Mouse (Mus musculus) forebrain, embryonic 14.5 days (tissue): ENCODE results near the gene Phf12. TPM values are rescaled to one million over a fixed set of nuclear protein-coding genes. Genes with fewer than 3 reads are reported as not detected.
A peak's percentile ranks its signal among the peaks of the same experiment; 100 is the strongest.

Source experiments
- ATAC-seq: fragments of 200-750 bp; cut with Nextera tagmentation; 2 replicates; pipeline ENCODE4 v1.8.0; 2017; ENCODE audit warnings: mild to moderate bottlenecking, moderate library complexity
- DNase-seq: peaks from one replicate; pipeline ENCODE4 v3.0.0-alpha.2; 2015; ENCODE audit warnings: low spot score
- H3K27ac ChIP-seq: fragments of 300-500 bp; sonication (generic); 2 replicates; pipeline ENCODE4 v1.5.1; 2014; ENCODE audit warnings: low read depth, mild to moderate bottlenecking, control low read depth, low read length, moderate library complexity
- H3K27me3 ChIP-seq: fragments of 300-500 bp; sonication (generic); replicated peaks from 2 replicates; pipeline ENCODE4 v1.6.1; 2014; ENCODE audit warnings: low read length, control low read depth, mixed read lengths; ENCODE audit not compliant: control insufficient read depth, insufficient read depth
- H3K36me3 ChIP-seq: fragments of 300-500 bp; sonication (generic); 2 replicates; pipeline ENCODE4 v1.6.1; 2014; ENCODE audit warnings: low read length, control low read depth; ENCODE audit not compliant: control insufficient read depth, insufficient read depth
- H3K4me1 ChIP-seq: fragments of 300-500 bp; sonication (generic); 2 replicates; pipeline ENCODE4 v1.6.1; 2014; ENCODE audit warnings: antibody characterized with exemption, low read length, control low read depth; ENCODE audit not compliant: control insufficient read depth, insufficient read depth
- H3K4me2 ChIP-seq: fragments of 300-500 bp; sonication (generic); 2 replicates; pipeline ENCODE4 v1.6.1; 2014; ENCODE audit warnings: mild to moderate bottlenecking, control low read depth, low read length
- H3K4me3 ChIP-seq: fragments of 300-500 bp; sonication (generic); 2 replicates; pipeline ENCODE4 v1.5.1; 2014; ENCODE audit warnings: low read depth, low read length, control low read depth
- H3K9ac ChIP-seq: fragments of 300-500 bp; sonication (generic); 2 replicates; pipeline ENCODE4 v1.6.1; 2014; ENCODE audit warnings: mild to moderate bottlenecking, low read length, control low read depth, moderate library complexity
- H3K9me3 ChIP-seq: fragments of 300-500 bp; sonication (generic); replicated peaks from 2 replicates; pipeline ENCODE4 v1.6.1; 2016; ENCODE audit warnings: low read length, control low read depth, mixed read lengths; ENCODE audit not compliant: control insufficient read depth
- WGBS: fragments of 180-500 bp; shearing (Covaris S2); extraction: QIAGEN DNeasy Blood & Tissue Kit; methylation state at CpG from one replicate; pipeline ENCODE4 v1.1.7; 2014; 5-methylcytosine and 5-hydroxymethylcytosine counted together
- polyA plus RNA-seq: library from polyadenylated mRNA; unstranded; fragments of >200 nt; fragmentation: Nextera tagmentation; extraction: Ambion mirVana; gene quantifications from 2 replicates; pipeline ENCODE4 v1.2.1, GENCODE M21; 2014

Phf12 gene
- polyA plus RNA-seq, 1 experiment from 2014 or later, result 16.5 TPM

- no peak overlapping the region for H3K4me3 ChIP-seq
- peaks cover 42% of the 10 kb centered on the region for H3K36me3 ChIP-seq
- H3K4me1 ChIP-seq, result peaks cover 9% of the 10 kb centered on the region
- H3K9ac ChIP-seq, result no peak overlapping the region
- no peak for DNase-seq
- no peak for ATAC-seq
- H3K27ac ChIP-seq, result no peak overlapping the region
- no peaks in the 10 kb centered on the region for H3K27me3 ChIP-seq
- WGBS, result 91% methylated on average over 13 of the region's 13 CpGs
- no peaks in the 10 kb centered on the region for H3K9me3 ChIP-seq
- no peak overlapping the region for H3K4me2 ChIP-seq
Measured at GRCm38 (mm10) chr11:77989071-77989690, 6.6 kb downstream of the Phf12 start.

DNA sequence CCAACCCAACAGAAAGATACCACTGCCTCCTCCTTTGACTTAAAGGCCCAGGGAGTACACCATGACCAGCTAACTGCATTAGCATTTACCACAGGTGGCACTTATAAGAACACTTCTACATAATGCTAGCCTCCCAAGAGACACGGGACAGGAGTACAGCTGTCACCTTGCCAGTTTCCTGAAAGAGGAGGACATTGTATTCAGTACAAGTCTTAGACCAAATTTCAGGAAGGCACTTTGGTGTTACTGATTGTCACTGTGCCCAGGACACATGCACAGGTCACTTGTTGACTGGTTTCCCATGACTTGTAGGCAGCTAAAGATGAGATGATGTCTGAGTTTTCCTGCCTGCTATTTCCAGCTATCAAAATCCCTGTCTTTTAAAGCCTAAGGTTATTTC is 13.0 kb downstream of the Phf12 start:
- no peaks in the 10 kb centered on the region for H3K4me1 ChIP-seq
- H3K9me3 ChIP-seq, result no peaks in the 10 kb centered on the region
- ATAC-seq (no peak), DNase-seq (no peak)
- H3K27ac ChIP-seq, result no peak overlapping the region
- H3K4me3 ChIP-seq, result no peak overlapping the region
- no peaks in the 10 kb centered on the region for H3K27me3 ChIP-seq
- H3K4me2 ChIP-seq, result no peak overlapping the region
- 67% methylated on average over 1 of the region's 1 CpGs for WGBS
- peaks cover 22% of the 10 kb centered on the region for H3K36me3 ChIP-seq
- no peak overlapping the region for H3K9ac ChIP-seq

DNA sequence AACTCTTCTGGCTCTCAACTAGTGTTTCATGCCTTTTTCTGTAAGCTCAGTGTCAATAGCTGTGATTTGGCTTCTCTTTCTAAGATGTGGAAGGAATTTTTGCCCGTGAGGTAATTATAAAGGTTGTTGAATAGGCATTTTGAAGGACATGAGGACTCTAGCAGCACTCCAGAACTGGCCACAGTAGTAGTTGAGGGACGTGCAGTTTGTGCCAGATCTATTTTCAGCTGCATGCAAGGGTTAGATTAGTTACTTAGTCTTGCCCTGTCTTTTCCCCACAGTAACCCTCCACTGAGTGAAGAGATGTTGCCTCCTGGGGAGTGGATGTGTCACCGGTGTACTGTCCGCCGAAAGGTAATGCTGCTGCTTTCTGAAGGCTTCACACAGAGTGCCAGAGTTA is 23.9 kb downstream of the Phf12 start:
- 97% methylated on average over 5 of the region's 5 CpGs for WGBS
- no peaks in the 10 kb centered on the region for H3K4me1 ChIP-seq
- H3K4me3 ChIP-seq, result no peak overlapping the region
- no peak for ATAC-seq
- no peak overlapping the region for H3K4me2 ChIP-seq
- no peak overlapping the region for H3K9ac ChIP-seq
- H3K36me3 ChIP-seq, result peaks cover 56% of the 10 kb centered on the region
- H3K27me3 ChIP-seq, result no peaks in the 10 kb centered on the region
- no peaks in the 10 kb centered on the region for H3K9me3 ChIP-seq
- DNase-seq, result no peak
- H3K27ac ChIP-seq, result no peak overlapping the region

DNA sequence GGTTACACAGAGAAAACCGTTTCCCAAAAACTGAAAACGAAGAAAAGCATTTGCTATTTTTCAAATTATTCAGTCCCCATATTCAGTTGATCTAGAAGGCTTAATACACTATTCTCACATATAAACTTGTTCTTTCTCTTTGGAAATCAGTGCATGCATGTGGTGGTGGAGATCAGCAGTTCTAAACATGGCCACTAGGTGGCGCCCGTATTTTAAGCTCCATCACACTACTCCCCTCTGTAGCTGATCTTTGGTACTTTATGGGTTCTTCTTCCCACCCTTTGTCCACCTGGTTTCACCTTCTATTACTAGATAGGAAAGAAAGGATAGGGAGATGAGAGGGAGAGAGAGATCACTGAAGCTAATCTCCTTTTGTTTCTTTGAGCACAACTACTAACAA is 37.1 kb downstream of the Phf12 start:
- Histone ChIP-seq H3K9ac (no peak overlapping the region), H3K4me3 (no peak overlapping the region)

DNA sequence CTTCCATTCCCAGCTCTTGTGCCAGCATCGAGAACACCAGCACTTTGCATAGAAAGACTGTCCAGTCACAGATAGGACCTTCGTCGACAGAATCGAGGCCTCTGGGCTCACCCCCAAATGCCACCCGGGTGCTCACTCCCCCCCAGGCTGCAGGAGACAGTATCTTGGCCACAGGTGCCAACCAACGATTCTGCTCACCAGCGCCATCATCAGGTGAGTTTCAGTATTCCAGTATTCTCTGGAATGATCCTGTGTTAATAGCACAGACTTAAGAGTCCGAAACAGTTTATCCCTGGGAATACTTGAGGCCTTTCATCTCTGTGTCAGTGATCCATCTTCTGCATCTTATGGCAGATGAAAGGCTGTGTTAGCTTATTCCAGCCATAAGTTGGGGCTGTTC is 41.1 kb downstream of the Phf12 start:
- H3K4me2 ChIP-seq, result no peak overlapping the region
- H3K4me3 ChIP-seq, result no peak overlapping the region
- no peak for ATAC-seq
- DNase-seq, result peak; percentile 13
- H3K4me1 ChIP-seq, result no peaks in the 10 kb centered on the region
- peaks cover 87% of the 10 kb centered on the region for H3K36me3 ChIP-seq
- H3K9ac ChIP-seq, result no peak overlapping the region
- H3K9me3 ChIP-seq, result no peaks in the 10 kb centered on the region
- H3K27ac ChIP-seq, result no peak overlapping the region
- WGBS, result 81% methylated on average over 8 of the region's 8 CpGs
- no peaks in the 10 kb centered on the region for H3K27me3 ChIP-seq

More for the DNA sequence above, 37.1 kb downstream of the Phf12 start:
- 23% methylated on average over 4 of the region's 4 CpGs for WGBS
- Histone ChIP-seq H3K9me3 (no peaks in the 10 kb centered on the region), H3K27ac (no peak overlapping the region), H3K4me2 (no peak overlapping the region), H3K36me3 (peaks cover 88% of the 10 kb centered on the region), H3K4me1 (no peaks in the 10 kb centered on the region), H3K27me3 (no peaks in the 10 kb centered on the region)
- DNase-seq, result peak; percentile 84
- peak; percentile 70; the same call in 1 of the 2 replicates for ATAC-seq

DNA sequence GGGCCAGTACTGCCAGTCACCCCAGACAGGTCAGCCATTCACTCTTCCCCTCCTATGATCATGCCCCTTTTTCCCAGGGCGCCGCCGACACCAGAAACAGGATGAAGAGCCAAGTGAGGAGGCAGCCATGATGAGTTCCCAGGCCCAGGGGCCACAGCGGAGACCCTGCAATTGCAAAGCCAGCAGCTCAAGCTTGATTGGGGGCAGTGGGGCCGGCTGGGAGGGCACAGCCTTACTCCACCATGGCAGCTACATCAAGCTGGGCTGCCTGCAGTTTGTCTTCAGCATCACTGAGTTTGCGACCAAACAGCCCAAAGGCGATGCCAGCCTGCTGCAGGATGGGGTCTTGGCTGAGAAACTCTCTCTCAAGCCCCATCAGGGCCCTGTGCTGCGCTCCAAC is 46.7 kb downstream of the Phf12 start:
- Histone ChIP-seq H3K9me3 (no peaks in the 10 kb centered on the region), H3K4me2 (no peak overlapping the region), H3K36me3 (peaks cover 57% of the 10 kb centered on the region), H3K27ac (no peak overlapping the region), H3K27me3 (no peaks in the 10 kb centered on the region), H3K4me3 (no peak overlapping the region), H3K4me1 (0 out of 2 replicates have a peak, but pooled peaks cover 7% of the 10 kb centered on the region), H3K9ac (no peak overlapping the region)
- no peak for DNase-seq
- 89% methylated on average over 8 of the region's 8 CpGs for WGBS
- ATAC-seq, result no peak

GRCm38 (mm10) chr11:78030600-78030999 is 48.0 kb downstream of the Phf12 start:
- ATAC-seq, result no peak
- H3K36me3 ChIP-seq, result peaks cover 51% of the 10 kb centered on the region
- H3K4me1 ChIP-seq, result 0 out of 2 replicates have a peak, but pooled peaks cover 7% of the 10 kb centered on the region
- H3K4me2 ChIP-seq, result no peak overlapping the region
- no peaks in the 10 kb centered on the region for H3K27me3 ChIP-seq
- H3K27ac ChIP-seq, result no peak overlapping the region
- DNase-seq, result no peak
- no peaks in the 10 kb centered on the region for H3K9me3 ChIP-seq
- H3K4me3 ChIP-seq, result no peak overlapping the region
- no peak overlapping the region for H3K9ac ChIP-seq
- WGBS, result 79% methylated on average over 2 of the region's 2 CpGs

GRCm38 (mm10) chr11:78031389-78031788 is 48.8 kb downstream of the Phf12 start:
- 0 out of 2 replicates have a peak, but pooled peaks cover 7% of the 10 kb centered on the region for H3K4me1 ChIP-seq

DNA sequence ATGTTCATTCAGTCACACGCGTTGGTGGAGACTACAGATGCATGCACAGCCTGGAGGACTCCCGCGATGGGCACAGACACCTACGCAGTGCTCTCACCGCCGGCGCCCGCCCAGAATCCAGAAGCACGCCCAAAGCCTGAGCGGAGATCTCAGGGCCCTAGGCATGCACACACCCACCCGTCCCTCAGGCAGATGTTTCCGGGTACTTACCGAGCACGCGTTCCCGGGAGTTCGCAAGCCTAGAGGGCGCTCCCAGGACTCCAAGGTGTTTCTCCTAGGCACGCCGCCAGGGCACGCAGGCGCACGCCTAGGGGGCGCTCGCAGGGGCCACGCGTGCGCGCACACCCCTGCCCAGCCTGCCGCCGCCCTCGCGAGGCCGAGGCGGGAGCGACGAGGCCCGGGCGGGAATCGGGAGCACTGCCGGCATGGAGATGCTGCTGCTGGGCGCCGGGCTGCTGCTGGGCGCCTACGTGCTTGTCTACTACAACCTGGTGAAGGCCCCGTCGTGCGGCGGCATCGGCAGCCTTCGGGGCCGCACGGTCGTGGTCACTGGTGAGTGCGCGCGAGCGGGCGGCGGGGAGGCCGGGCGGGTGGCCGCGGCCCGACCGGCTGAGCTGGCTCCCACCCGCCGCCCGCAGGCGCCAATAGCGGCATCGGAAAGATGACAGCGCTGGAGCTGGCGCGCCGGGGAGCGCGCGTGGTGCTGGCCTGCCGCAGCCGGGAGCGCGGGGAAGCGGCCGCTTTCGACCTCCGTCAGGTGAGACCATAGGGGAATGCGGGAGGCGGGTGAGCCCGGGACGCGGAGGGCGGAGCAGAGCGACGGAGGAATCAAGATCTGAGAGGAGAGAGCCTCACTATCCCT is 49.6 kb downstream of the Phf12 start, which contains the start of gene Dhrs13:
Gene Dhrs13, plus strand, starts transcription at position 334 of the 862 bp plus-strand sequence.
- Histone ChIP-seq H3K4me1 (0 out of 2 replicates have a peak, but pooled peaks cover 7% of the 10 kb centered on the region), H3K36me3 (peaks cover 40% of the 10 kb centered on the region), H3K4me2 (peak within 1 kb of the TSS; percentile 89), H3K9me3 (no peaks in the 10 kb centered on the region), H3K27me3 (no peaks in the 10 kb centered on the region), H3K27ac (peak within 1 kb of the TSS; percentile 93), H3K9ac (peak within 1 kb of the TSS; percentile 84), H3K4me3 (peak within 1 kb of the TSS; percentile 72)
- peak; percentile 91 for ATAC-seq
- under 1% methylated on average over 83 of the region's 96 CpGs for WGBS
- DNase-seq, result peak; percentile 95

More at GRCm38 (mm10) chr11:78031389-78031788, 48.8 kb downstream of the Phf12 start:
- peak overlapping the region; percentile 84; the same call in 1 of the 2 replicates for H3K9ac ChIP-seq
- peaks cover 43% of the 10 kb centered on the region for H3K36me3 ChIP-seq
- no peaks in the 10 kb centered on the region for H3K9me3 ChIP-seq
- no peaks in the 10 kb centered on the region for H3K27me3 ChIP-seq
- 45% methylated on average over 6 of the region's 6 CpGs for WGBS
- DNase-seq (no peak), ATAC-seq (no peak)
- H3K4me2 ChIP-seq, result peak overlapping the region; percentile 89
- H3K27ac ChIP-seq, result 0 out of 2 replicates have a peak overlapping the region, but pooled peaks have one; percentile 93
- peak overlapping the region; percentile 72 for H3K4me3 ChIP-seq
